Mouse (Mus musculus): Measurements from ENCODE around the gene Kctd7. TPM values are rescaled to one million over a fixed set of nuclear protein-coding genes. Genes with fewer than 3 reads are reported as not detected.

Kctd7 gene
- polyA plus RNA-seq, 1 experiment from 2014 or later: 5.1 TPM

- POLR2A ChIA-PET: no interaction called here
- no peak for ATAC-seq
- H3K27me3 ChIP-seq: no peaks in the 10 kb centered on the region
- CTCF ChIA-PET: interaction anchor here (0.9 kb wide), 1 partner anchor 36 kb away, joined by 3 read pairs; no protein-coding TSS in a partner anchor
- in situ Hi-C loops (cut with MboI; ENCODE audit: low pct_unique_long_range_greater_than_20kb): no loop called here
- no peak for DNase-seq (ENCODE audit: low read depth, low spot score)
- TF ChIP-seq CTCF (IDR thresholded peaks at IDR 0.05): no peak
These were observed 25.4 kb upstream of the Kctd7 start for GRCm38 (mm10) chr5:130119236-130119635.

GRCm38 (mm10) chr5:130120070-130120736 is 24.5 kb upstream of the Kctd7 start:
- in situ Hi-C loops (cut with MboI; ENCODE audit: low pct_unique_long_range_greater_than_20kb): no loop called here
- ATAC-seq (no peak), DNase-seq (ENCODE audit: low read depth, low spot score) (no peak)
- ChIA-PET CTCF (interaction anchor here (0.8 to 1.5 kb wide), 8 partner anchors 8 to 55 kb away, joined by 3 to 5 read pairs (median 4); no protein-coding TSS in a partner anchor), POLR2A (no interaction called here)
- H3K27me3 ChIP-seq: no peaks in the 10 kb centered on the region
- no peak for TF ChIP-seq CTCF (IDR thresholded peaks at IDR 0.05)

GRCm38 (mm10) chr5:130120904-130121303 is 23.8 kb upstream of the Kctd7 start:
- H3K27me3 ChIP-seq: no peaks in the 10 kb centered on the region
- CTCF ChIA-PET: interaction anchor here (0.8 to 1.5 kb wide), 8 partner anchors 8 to 55 kb away, joined by 3 to 5 read pairs (median 4); no protein-coding TSS in a partner anchor
- in situ Hi-C loops (cut with MboI; ENCODE audit: low pct_unique_long_range_greater_than_20kb): no loop called here
- TF ChIP-seq CTCF (IDR thresholded peaks at IDR 0.05): no peak
- ATAC-seq (no peak), DNase-seq (ENCODE audit: low read depth, low spot score) (no peak)
- POLR2A ChIA-PET: no interaction called here

GRCm38 (mm10) chr5:130122355-130122754 is 22.3 kb upstream of the Kctd7 start:
- no peaks in the 10 kb centered on the region for H3K27me3 ChIP-seq
- POLR2A ChIA-PET: no interaction called here
- DNase-seq (ENCODE audit: low read depth, low spot score) (no peak), ATAC-seq (no peak)
- in situ Hi-C loops (cut with MboI; ENCODE audit: low pct_unique_long_range_greater_than_20kb): no loop called here
- no peak for TF ChIP-seq CTCF (IDR thresholded peaks at IDR 0.05)
- CTCF ChIA-PET: interaction anchor here (0.8 to 1.4 kb wide), 3 partner anchors 8 to 26 kb away, joined by 3 read pairs; no protein-coding TSS in a partner anchor

GRCm38 (mm10) chr5:130124271-130124670 is 20.4 kb upstream of the Kctd7 start:
- ChIA-PET POLR2A (interaction anchor here (1.1 kb wide), 1 partner anchor 13 kb away, joined by 4 read pairs; no protein-coding TSS in a partner anchor), CTCF (interaction anchor here (0.8 kb wide), 1 partner anchor 15 kb away, joined by 3 read pairs; no protein-coding TSS in a partner anchor)
- no peak for TF ChIP-seq CTCF (IDR thresholded peaks at IDR 0.05)
- H3K27me3 ChIP-seq: no peaks in the 10 kb centered on the region
- in situ Hi-C loops (cut with MboI; ENCODE audit: low pct_unique_long_range_greater_than_20kb): no loop called here
- DNase-seq (ENCODE audit: low read depth, low spot score): no peak
- ATAC-seq: no peak

- no peak for ATAC-seq
- CTCF ChIA-PET: interaction anchor here (0.7 to 2.8 kb wide), 8 partner anchors 8 to 64 kb away, joined by 3 to 19 read pairs (median 4); no protein-coding TSS in a partner anchor
- H3K27me3 ChIP-seq: no peaks in the 10 kb centered on the region
- DNase-seq (ENCODE audit: low read depth, low spot score): no peak
- POLR2A ChIA-PET: interaction anchor here (0.6 kb wide), 2 partner anchors 187 to 1077 kb away, joined by 3 to 7 read pairs; partner anchors contain the start of gene Vkorc1l1
- in situ Hi-C loops (cut with MboI; ENCODE audit: low pct_unique_long_range_greater_than_20kb): loop anchor here (5.0 kb wide), 1 partner anchor 62 kb away; no protein-coding TSS in a partner anchor
- TF ChIP-seq CTCF (IDR thresholded peaks at IDR 0.05): no peak
These were observed 15.8 kb upstream of the Kctd7 start for GRCm38 (mm10) chr5:130128686-130129523.

- H3K27me3 ChIP-seq: no peaks in the 10 kb centered on the region
- in situ Hi-C loops (cut with MboI; ENCODE audit: low pct_unique_long_range_greater_than_20kb): loop anchor here (5.0 kb wide), 1 partner anchor 62 kb away; no protein-coding TSS in a partner anchor
- ChIA-PET POLR2A (interaction anchor here (0.6 kb wide), 1 partner anchor 1077 kb away, joined by 3 read pairs; no protein-coding TSS in a partner anchor), CTCF (interaction anchor here (1.0 to 2.8 kb wide), 8 partner anchors 10 to 91 kb away, joined by 3 to 19 read pairs (median 5); no protein-coding TSS in a partner anchor)
- no peak for DNase-seq (ENCODE audit: low read depth, low spot score)
- no peak for TF ChIP-seq CTCF (IDR thresholded peaks at IDR 0.05)
- ATAC-seq: no peak
These were observed 15.2 kb upstream of the Kctd7 start for GRCm38 (mm10) chr5:130129524-130129793.

GRCm38 (mm10) chr5:130136597-130136996 is 8.1 kb upstream of the Kctd7 start:
- TF ChIP-seq CTCF (IDR thresholded peaks at IDR 0.05): no peak
- no peaks in the 10 kb centered on the region for H3K27me3 ChIP-seq
- DNase-seq (ENCODE audit: low read depth, low spot score) (no peak), ATAC-seq (no peak)
- CTCF ChIA-PET: interaction anchor here (1.0 kb wide), 1 partner anchor 122 kb away, joined by 3 read pairs; no protein-coding TSS in a partner anchor
- POLR2A ChIA-PET: no interaction called here
- in situ Hi-C loops (cut with MboI; ENCODE audit: low pct_unique_long_range_greater_than_20kb): no loop called here

- ChIA-PET CTCF (interaction anchor here (0.7 to 4.2 kb wide), 22 partner anchors 10 to 244 kb away, joined by 3 to 31 read pairs (median 4); partner anchors contain the start of gene Zbed5), POLR2A (no interaction called here)
- H3K27me3 ChIP-seq: no peaks in the 10 kb centered on the region
- TF ChIP-seq CTCF (IDR thresholded peaks at IDR 0.05): peak; percentile 96
- DNase-seq (ENCODE audit: low read depth, low spot score) (peak; percentile 42), ATAC-seq (peak; percentile 33)
- in situ Hi-C loops (cut with MboI; ENCODE audit: low pct_unique_long_range_greater_than_20kb): no loop called here
These were observed 5.3 kb upstream of the Kctd7 start for GRCm38 (mm10) chr5:130139393-130139792.

GRCm38 (mm10) chr5:130141138-130141537 is 3.5 kb upstream of the Kctd7 start:
- no peaks in the 10 kb centered on the region for H3K27me3 ChIP-seq
- no peak for DNase-seq (ENCODE audit: low read depth, low spot score)
- ChIA-PET POLR2A (interaction anchor here (0.6 to 0.7 kb wide), 2 partner anchors 65 to 266 kb away, joined by 3 read pairs; no protein-coding TSS in a partner anchor), CTCF (interaction anchor here (1.1 to 4.2 kb wide), 4 partner anchors 32 to 105 kb away, joined by 3 to 31 read pairs (median 8); no protein-coding TSS in a partner anchor)
- TF ChIP-seq CTCF (IDR thresholded peaks at IDR 0.05): no peak
- ATAC-seq: no peak
- in situ Hi-C loops (cut with MboI; ENCODE audit: low pct_unique_long_range_greater_than_20kb): no loop called here
